Mouse (Mus musculus) heart, postnatal 25 days (tissue): ENCODE data around the gene Med13. TPM values are rescaled to one million over a fixed set of nuclear protein-coding genes. Genes with fewer than 3 reads are reported as not detected.

ENCODE experiments used
- DNase-seq: peaks from one replicate; pipeline ENCODE4 v3.0.0; 2022; ENCODE audit warnings: low spot score
- intact Hi-C: fragments of 180-260 bp; cut with DNase I; formaldehyde crosslinking; loops from one replicate; pipeline ENCODE4 v1.15.1; 2025
- total RNA-seq, 2 experiments: library from RNA; stranded (reverse); gene quantifications; 2 replicates each; pipeline ENCODE4 v1.2.3; 2021

Med13 gene
- total RNA-seq, result 10 to 100 TPM; 33.4 to 44.7 TPM

DNA sequence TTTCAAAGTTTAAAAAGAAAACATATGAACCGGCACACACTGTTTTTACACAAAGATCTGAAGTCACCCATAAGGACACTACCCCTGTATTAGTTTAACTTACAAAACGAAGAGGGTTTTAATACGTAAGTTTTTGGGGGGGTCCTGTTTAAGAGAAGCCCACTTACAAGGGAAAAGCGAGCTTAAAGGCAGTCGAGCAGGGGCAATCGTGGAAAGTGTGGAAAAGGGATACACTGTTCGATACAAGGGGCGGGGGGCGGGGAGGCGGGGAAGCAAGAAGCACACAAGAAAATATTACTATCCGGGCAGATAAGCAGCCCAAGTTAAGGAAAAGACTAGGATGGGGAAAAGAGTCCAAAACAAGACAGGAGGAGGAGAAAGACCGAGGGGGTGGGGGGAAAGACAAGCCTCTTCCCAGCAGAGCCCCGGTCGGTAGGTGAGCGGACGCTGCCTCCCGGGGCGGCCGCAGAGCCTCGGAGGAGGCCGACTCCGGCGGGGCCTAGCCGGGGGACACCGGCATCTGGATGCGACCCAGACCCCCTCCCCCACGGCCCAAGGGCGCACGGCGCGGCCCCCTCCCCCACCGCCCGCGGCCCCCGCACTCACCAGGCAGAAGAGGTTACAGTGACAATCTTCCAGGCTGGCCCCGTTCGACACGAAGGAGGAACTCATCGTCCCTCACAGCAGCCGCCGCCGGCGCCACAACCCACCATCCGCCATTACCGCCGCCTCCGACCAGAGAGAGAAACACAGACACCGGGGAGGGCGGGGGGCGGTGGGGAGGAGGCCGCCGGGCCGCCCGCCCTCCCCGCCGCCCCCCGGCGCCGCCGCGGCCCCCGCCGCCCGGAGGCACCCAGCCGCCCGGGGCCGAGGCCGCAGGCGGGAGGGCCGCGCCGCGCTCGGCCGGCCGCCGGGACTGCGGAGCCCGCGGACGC, at the start of gene Med13:
Gene Med13, minus strand, starts transcription at position 749 of the 935 bp plus-strand sequence.
- peak; percentile 8 for DNase-seq
- intact Hi-C loops, result loop anchor here (5.0 to 10.0 kb wide), 4 partner anchors 40 to 512 kb away; partner anchors contain the start of gene Ints2

DNA sequence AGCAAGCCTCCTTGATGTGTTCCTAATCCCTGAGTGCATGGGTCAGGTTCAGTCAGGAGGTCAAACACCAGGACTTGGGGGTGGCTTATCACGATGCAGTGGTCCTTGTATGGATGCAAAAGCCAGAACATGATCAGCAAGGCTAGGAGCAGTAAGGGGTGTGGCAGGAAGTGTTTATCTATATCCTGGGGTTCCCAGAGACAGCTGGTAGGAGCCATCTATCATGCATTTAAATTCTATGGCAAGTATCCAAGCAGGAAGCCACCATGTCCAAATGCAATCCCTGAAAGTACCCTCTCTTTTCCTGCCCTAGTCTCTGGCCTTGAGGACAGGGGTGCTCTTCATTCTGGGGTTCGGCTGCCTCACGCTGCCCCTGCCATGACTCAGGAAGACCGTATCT, 47.2 kb upstream of the Med13 start:
- no peak for DNase-seq
- intact Hi-C loops, result no loop called here

DNA sequence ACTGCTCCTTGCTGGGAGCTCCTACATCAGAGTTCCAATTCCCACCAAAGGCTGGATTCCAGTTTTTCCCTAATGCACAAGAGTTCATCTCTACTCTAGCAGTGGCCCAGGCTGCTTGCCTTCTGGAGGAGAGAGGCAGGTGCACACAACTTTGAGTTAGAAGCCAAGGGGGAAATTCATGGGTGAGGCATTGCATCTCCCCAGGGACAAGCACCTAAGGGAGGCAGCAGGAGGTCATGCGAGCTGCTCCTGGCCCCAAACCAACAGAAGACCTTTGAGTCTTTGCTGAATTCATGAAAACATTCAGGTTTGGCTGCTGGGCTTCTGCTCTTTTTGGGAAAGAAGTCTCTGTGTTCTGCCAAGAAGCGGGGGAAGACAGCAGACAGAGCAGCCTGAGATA, 46.4 kb upstream of the Med13 start:
- no peak for DNase-seq
- intact Hi-C loops, result no loop called here

DNA sequence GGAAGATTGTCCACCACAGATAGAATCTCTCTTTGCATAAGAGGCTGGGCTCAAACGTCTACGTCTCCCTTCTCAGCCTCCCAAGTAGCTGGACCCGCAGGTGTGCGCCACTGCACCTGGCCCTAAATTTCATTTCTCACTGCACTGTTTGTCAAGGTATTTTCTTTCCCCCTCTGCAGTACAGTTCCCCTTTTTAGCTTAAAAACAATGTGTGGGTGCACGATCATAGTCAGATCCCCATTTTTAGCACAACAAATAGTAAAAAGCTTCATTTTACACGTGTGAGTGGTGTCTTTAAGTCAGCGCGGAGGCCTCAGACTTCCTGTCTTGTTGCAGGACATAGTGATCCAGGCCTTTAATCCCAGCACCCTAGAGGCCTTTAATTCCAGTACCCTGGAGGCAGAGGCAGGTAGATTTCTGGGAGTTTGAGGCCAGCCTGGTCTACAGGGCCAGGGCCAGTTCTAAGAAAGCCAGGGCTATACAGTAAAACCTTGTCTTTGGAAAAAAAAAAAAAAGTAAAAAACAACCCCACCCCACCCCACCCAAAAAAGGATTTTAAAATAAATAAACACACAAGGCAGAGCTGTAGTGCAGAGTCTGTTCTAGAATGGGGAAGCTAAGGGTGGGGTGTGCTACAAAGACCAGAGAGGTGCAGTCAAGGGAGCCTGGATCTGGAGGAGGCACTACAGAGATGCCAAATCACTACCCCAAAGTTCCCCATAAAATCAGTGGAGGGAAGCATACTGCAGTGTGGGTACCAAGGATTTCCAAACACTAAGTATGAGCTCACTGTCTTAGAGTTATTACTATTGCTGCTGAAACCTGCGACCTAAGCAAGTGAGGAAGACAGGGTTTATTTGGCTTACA, 42.1 kb upstream of the Med13 start:
- intact Hi-C loops, result no loop called here
- DNase-seq, result no peak

DNA sequence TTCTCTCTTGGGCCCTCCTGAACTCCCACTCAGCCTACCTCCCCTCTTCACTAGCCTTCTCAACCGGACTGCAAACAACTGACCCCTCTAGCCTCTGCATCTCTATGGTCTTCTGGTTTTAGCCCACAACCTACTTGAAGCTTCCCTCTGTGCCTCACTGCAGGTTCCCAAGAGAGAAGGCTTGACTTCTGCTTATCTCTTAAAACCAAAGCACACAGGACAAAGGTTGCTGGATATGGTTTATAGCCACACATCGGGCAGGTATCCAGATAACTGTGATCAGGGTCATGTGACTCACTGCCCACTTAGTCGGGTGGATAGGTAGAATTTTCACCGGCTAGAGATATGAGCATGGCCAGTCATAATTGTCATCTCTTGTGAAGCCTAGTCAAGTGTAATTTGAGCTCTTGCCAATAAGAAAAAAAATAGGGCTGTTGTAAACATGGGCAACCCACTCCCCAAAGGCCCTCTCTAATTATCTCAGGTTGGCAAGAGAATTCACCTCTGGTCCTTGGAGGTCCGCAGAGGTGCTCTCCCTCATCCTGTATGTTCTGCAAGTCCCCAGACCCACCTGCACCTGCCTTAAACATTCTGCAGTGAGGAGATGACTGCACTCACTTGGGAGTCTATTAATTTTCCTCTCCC, 39.7 kb upstream of the Med13 start:
- intact Hi-C loops, result no loop called here
- DNase-seq, result no peak

DNA sequence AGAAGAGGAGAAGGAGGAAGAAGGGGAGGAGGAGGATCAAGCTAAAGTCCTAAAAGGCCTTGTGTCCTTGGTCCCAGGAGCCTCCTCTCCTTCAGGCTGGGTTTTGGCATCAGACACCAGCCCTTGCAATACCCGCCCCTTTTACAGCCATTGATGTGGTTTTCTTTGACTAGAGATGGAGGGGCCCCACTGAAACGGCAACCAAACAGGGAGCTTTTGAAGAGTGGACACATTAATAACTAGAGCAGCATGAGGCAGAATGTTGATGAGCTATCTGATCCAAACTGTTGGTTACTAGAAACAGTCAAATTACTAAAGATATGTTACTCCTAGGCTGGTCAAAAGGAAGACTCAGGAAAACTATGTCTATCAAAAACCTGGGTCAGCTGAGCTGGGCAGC, 39.1 kb upstream of the Med13 start:
- no peak for DNase-seq
- intact Hi-C loops, result no loop called here

DNA sequence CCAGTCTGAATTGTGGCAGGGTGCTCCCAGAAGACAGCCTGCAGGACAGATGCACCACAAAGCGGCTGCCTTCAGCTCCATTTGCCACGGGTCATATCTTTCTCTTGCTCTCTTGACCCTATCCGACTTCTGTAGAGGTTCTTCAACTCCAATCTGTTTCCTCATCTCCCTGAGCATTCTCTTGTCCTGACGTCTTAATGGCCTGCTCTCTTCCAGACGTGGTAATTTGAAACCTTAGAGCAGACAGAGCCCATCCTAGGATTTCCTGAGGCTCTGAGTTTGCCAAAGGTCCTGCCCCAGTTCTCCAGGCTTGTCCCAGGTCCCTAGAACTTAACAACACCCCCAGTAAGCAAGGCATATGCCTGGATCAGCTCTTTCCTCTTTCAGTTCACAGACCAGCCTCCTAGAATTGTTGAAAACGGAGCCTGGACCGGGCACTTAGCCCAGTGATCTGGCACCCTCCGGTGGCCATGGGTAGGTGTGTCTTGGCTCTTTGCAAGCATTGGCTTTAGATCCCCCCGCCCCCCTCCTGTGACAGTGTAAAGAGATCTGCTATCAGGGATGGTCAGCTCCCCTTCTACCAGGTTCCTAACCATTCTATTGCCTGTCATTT, 38.2 kb upstream of the Med13 start:
- intact Hi-C loops, result no loop called here
- no peak for DNase-seq

DNA sequence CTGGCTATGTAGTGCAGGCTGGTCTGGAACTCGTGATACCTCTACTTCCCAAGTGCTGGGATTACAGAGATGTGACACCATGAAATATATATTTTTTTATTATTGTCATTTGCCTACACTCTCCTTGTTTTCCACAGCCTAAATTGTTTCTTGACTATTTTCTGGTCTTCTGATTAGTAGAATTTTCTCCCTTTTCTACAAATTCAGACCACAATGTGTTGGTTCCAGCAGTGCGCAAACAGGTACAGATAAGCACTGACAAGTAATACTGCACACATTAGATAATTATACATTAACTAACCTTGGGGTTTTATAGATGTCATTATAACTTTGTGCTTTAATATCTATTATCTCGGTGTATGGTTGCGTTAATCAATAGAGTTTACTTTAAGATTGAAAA, 37.7 kb upstream of the Med13 start:
- intact Hi-C loops, result no loop called here
- no peak for DNase-seq

DNA sequence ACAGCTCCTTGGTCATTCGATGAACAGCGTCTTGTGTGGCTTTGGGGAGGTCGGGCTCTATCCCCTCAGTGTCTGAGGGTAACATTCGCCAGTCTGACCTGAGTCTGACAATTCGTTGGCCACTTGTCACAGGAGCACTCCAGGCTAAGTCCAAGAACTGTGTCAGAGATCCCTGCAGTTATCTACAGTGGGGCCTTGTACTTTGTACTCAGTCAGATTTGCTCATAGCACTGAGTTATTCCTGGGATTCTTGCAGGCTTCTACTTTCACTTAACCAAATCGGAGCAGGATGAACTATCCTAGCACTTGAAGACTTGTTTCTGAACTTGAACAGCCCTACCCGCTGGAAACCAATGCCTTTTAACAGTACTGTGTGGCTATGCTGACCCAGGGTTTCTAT, 34.3 kb upstream of the Med13 start:
- intact Hi-C loops, result no loop called here

DNA sequence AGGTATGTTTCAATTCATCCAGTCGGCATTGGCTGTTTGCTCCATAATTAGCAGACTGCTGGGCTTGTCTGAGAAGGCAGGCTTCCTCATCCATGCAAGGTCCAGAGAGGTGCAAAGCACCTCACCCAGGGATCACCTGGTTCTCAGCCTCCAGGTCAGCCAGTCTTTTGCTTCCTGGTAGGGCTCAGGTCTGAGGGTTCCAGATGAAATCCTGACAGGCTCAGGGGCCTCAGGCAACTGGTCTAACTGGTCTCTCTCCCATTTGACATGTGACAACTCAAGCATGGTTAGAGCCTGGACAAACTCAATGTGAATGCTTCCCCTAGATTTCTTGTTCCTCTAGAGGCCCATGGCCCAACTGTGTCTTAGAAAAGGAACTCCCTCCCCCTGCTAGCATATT, 32.9 kb upstream of the Med13 start:
- intact Hi-C loops, result no loop called here
- DNase-seq, result no peak

More for the DNA sequence above, 34.3 kb upstream of the Med13 start:
- no peak for DNase-seq

DNA sequence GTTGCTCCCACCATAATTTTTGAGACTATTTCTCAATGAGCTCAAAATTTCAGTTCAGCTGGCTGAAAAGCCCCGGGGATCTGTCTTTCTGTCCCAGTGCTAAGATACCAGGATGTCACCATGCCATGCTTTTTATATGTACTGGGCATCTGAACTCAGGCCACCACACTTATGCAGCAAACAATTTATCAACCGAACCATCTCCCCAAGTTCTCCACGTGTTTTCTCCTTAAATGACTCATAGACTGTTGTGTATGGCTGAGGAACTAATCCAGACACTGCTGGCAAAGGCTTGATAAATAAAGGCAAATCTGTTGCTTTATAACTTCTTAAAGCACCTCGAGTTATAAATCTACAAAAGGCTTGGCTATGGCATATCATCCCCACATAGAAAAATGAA, 32.1 kb upstream of the Med13 start:
- intact Hi-C loops, result no loop called here
- no peak for DNase-seq

DNA sequence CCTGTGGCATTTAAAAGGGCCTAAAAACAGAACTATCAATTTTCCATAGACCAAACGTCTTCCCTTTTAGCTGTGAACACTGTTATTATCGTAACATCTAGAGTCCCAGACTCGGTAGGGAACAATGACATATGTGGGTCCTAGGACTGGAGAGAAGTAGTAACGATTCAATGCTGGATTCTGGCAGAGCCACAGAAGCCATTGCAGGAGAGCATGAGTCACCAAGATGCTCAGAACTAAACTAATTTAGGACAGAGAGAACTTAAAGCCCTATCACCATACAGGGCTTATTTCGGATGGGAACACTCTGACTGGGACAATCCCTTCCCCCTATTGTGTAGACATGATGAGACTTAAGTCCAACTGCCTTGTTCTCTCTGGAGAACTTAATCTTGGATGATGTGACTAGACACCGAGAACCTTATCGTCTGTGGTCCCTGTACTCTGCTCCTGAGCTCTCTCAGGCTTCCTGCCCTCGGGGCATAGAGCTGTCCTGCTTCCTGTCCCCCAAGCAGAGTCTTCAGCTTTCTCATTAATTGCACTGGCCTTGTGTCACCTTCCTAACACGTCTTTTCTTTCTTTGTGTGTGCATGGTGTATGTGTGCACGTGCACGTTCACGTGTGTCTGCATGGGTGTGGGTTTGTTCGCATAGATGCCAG, 31.5 kb upstream of the Med13 start:
- no peak for DNase-seq
- intact Hi-C loops, result no loop called here

DNA sequence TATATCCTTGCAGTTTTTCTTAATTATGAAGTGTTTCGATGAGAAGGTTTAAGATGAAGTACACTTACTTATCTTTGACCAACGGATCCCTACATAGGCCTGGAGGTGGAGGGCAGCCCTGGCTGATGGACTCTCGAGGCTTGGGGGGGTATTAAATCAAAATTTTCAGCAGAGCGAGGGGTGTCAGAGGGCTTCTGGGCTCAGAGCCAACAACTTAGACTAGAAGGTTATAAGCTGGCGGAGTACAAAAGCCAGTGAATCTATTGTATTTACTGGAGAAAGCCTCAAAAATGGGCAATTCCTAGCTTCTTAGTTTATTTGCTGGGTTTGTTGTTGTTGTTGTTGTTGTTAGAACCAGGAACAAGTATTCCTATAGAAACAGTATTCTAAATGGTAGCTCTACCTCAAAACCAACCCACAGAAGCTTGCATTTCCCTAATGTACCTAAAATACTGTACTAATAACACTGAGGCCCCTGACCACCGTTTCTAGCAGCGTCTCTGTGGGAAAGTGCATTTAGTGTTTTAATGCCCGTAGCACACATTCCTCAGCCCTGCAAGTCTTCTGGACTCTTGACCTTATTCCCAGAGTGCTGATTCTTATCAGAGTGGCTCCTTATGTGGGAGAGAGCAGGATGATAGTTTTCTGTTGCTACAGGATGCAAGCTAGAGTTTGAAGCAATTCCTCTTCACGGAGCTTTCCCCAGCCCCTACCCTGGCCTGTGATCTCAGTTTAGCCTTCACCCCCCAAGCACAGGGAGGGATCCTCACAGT, 29.9 kb upstream of the Med13 start:
- no peak for DNase-seq
- intact Hi-C loops, result no loop called here

DNA sequence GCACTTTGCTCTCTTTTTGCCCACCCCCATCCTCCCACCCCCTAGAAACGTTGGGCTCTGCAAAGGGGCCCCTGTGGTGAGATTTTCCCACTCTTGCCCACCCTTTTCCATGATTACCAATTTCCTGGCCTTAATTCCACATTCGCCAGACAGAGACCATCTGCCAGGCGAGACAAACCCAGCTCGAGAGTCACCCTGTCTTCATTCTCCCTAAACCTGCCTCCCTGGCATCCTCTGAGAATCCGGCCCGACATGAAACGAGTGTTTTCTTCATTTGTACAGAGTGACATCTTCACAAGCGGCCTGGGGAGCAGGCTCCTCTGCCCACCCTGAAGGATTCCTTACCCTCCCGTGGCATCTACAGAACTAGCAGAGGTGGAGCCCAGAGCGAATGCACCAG, 29.2 kb upstream of the Med13 start:
- DNase-seq, result no peak
- intact Hi-C loops, result no loop called here

DNA sequence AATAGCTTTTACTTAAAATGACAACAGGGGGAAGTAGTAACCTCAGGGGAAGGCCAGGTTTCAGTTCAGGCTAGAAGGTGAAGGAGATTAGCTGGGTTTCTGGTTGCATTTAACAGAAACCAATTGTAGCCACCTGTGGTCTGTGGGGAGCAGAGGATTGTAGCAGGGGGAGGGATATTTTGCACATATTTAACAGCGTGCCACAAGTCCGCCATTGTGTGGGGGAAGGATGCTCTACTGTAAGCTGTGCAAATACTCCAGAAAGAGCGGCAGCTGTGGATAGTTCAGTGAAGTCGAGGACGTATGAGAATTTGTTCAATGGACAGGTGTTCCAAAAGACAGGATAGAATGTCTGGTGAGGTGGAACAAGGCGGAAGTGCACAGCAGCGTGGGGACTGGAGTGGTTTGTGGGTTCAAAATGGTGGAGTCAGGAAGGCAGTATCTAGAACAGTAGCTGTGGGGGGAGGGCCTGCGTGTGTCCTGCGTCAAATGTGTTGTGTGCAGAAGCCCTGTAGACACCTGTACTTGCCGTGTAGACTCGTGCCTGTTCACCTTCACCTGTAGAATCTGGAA, 28.4 kb upstream of the Med13 start:
- intact Hi-C loops, result no loop called here
- DNase-seq, result no peak

DNA sequence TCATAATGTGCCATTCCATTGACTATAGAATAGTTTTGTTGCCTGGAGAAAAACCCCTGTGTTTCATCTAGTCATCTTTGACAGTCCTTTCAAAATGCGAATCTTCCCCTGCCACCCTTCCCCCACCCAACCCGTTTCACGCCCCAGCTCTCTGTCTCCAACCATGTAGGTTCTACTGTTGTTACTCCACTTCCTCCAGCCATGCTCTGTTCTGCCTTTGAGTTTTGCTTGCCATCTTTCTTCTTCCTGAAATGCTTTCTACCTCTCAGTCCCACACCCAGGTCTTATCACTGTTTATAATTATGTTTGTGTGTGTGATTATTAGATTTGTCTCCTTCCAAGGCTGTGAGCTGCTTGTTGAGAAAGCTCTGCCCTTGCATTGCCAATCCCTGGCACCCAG, 26.7 kb upstream of the Med13 start:
- no peak for DNase-seq
- intact Hi-C loops, result no loop called here

DNA sequence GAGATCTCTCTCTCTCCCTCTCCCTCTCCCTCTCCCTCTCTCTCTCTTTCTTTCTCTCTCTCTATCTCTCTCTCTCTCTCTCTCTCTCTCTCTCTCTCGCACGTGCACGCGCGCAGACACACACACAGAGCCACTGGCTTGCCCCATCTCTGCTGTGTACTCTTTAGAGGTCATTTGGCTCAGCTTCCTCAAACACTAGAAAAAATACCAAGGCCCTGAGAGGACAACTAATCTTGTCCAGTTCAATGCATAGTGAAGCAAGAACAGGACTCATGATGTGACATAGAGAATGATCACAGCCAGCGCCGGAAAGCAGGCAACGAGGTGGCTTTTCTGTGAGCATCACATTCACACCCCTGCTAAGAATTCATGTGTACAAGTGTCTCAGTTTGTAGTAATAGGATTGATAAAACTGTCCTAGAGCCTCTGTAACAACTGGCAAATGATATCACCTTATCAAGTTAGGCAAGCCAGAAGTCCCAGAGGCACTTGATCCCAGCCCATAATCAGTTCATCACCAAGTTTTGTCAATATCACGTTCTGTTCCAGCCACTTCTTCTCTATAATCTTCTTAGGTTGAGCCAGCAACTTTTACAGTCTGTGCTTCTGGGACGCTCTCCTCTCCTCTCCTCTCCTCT, 25.2 kb upstream of the Med13 start:
- DNase-seq, result no peak
- intact Hi-C loops, result no loop called here

DNA sequence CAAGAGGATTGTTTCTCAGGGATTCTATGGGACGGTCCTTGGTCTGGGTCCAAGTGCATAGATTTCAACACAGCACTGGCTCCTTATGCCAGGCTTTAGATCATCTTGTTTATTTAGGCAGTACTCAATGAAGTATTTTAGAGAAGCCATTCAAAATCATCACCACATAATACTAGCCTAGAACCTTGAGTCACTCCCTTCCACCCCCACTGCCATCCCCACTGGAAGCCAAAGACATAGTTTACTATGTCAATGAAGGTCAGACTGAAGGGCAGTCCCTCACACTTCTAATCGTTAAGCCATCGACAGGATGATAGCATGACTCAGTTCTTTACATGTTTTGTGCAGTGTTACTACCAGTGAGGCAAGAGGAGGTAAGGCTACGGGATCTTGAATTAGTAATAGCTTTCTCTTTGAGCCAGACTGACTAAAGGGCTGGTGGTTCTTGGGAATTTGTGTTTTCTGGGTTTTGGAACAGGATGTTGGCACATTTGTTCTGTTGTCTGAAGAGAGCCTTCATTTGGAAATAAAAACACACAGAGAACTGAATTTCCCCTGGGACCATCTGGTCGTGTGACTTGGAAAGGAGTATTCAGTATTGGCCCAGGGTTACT, 24.2 kb upstream of the Med13 start:
- DNase-seq, result no peak
- intact Hi-C loops, result no loop called here
